Mouse (Mus musculus): Measurements from ENCODE around the gene Gm20388.

DNA sequence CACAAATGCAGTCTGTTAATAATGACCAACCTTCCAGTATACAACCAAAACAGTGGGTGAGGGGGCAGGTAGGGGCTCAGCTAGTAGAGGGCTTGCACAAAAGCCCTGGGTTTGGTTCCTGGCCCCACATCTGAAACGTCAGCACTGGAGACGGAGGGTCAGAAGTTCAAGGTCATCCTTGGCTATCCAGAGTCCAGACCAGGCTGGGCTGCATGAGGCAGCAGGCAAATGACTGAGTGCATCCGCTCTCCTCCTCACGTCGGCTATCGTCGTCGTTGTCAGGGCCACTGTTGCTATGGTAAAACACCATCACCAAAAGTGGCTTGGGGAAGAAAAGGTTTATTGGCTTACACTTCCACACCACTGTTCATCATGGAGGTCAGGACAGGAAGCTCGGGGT is 2503.7 kb downstream of the Gm20388 start:
- TF ChIP-seq ZC3H11A (IDR thresholded peaks at IDR 0.05; ENCODE audit: borderline replicate concordance, low read depth, low read length) (no peak), CHD2 (IDR thresholded peaks at IDR 0.05; ENCODE audit: low read depth, low read length) (no peak)
